ENCODE assay signal across 11 mouse cellular contexts in the genomic region with DNA sequence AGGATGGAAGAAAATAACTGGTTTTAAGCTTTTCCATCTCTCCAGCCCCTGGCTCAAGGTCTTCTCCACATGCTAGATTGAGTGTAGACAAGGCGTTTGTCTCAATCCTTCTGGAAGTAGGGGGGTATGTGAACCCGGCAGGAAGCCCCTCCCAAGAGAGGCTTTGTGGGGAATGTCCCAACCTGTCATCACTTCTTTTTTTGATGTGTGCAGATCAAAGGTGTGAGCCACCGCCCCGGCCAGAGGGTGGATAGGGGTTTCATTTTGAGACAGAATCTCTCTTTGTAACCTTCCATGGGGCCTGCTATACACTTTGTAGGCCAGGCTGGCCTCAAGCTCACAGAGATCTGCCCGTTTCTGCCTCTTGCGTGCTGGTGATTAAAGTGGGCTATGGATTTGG. TPM values are rescaled to one million over a fixed set of nuclear protein-coding genes. Genes with fewer than 3 reads are reported as not detected.
DNase-seq lines count a peak whose midpoint lies in the region; ATAC-seq and TF ChIP-seq lines count a peak whose summit lies in the region.
"Had no signal": no experiment of that assay in that cellular context is flagged by ENCODE, and none has a peak within 500 bp of the region (broad histone marks: within the 10 kb centered on the region; RNA-seq: fewer than 3 reads in every experiment).

No protein-coding gene starts in this region.

- no peak for TF ChIP-seq CTCF in intestine, postnatal 0 days (IDR thresholded peaks at IDR 0.05; ENCODE audit: low read depth)

- H3K4me3 ChIP-seq in intestine, embryonic 15.5 days (replicated peaks): no peak overlapping the region
- H3K4me3 ChIP-seq in intestine, postnatal 0 days (ENCODE audit: low read depth, low read length): no peak overlapping the region
- no peak overlapping the region for H3K4me3 ChIP-seq in hindbrain, embryonic 11.5 days (ENCODE audit: low read depth, low read length)
- no peak overlapping the region for H3K4me3 ChIP-seq in midbrain, embryonic 16.5 days (ENCODE audit: low read depth, low read length)

- no peaks in the 10 kb centered on the region for H3K27me3 ChIP-seq in intestine, embryonic 15.5 days (replicated peaks)
- H3K27me3 ChIP-seq in intestine, postnatal 0 days (replicated peaks; ENCODE audit: control insufficient read depth, insufficient read depth, low read length): no peaks in the 10 kb centered on the region
- no peaks in the 10 kb centered on the region for H3K27me3 ChIP-seq in hindbrain, embryonic 11.5 days (ENCODE audit: control insufficient read depth, insufficient read depth, low read length)
- H3K27me3 ChIP-seq in midbrain, embryonic 16.5 days (ENCODE audit: control insufficient read depth, insufficient read depth, low read depth, low read length): no peaks in the 10 kb centered on the region
- H3K27me3 ChIP-seq: Patski had no signal

- peak overlapping the region; percentile 22; the same call in 1 of the 2 replicates for H3K4me2 ChIP-seq in intestine, embryonic 15.5 days (replicated peaks)
- no peak overlapping the region for H3K4me2 ChIP-seq in intestine, postnatal 0 days (replicated peaks; ENCODE audit: low read depth)
- peak overlapping the region; percentile 14; the same call in 1 of the 2 replicates for H3K4me2 ChIP-seq in hindbrain, embryonic 11.5 days (replicated peaks; ENCODE audit: low read depth, low read length)
- H3K4me2 ChIP-seq in midbrain, embryonic 16.5 days (ENCODE audit: low read length): peak overlapping the region; percentile 100; the same call in 1 of the 2 replicates

- H3K4me1 ChIP-seq in intestine, embryonic 15.5 days (replicated peaks): peaks cover 77% of the 10 kb centered on the region
- peaks cover 32% of the 10 kb centered on the region for H3K4me1 ChIP-seq in intestine, postnatal 0 days (replicated peaks; ENCODE audit: control insufficient read depth, insufficient read depth, low read length)
- H3K4me1 ChIP-seq in hindbrain, embryonic 11.5 days (replicated peaks; ENCODE audit: control insufficient read depth, insufficient read depth, low read length): peaks cover 29% of the 10 kb centered on the region
- H3K4me1 ChIP-seq in midbrain, embryonic 16.5 days (ENCODE audit: control insufficient read depth, insufficient read depth, low read length): peaks cover 83% of the 10 kb centered on the region

- no peaks in the 10 kb centered on the region for H3K36me3 ChIP-seq in intestine, embryonic 15.5 days
- H3K36me3 ChIP-seq in intestine, postnatal 0 days (ENCODE audit: control insufficient read depth, insufficient read depth): no peaks in the 10 kb centered on the region; the same call in 1 of the 2 replicates
- H3K36me3 ChIP-seq in hindbrain, embryonic 11.5 days (ENCODE audit: control insufficient read depth, insufficient read depth, low read length): no peaks in the 10 kb centered on the region
- H3K36me3 ChIP-seq in midbrain, embryonic 16.5 days (ENCODE audit: control insufficient read depth, insufficient read depth, low read length): no peaks in the 10 kb centered on the region

- no peak overlapping the region for H3K27ac ChIP-seq in intestine, embryonic 15.5 days
- no peak overlapping the region for H3K27ac ChIP-seq in intestine, postnatal 0 days (ENCODE audit: low read depth, low read length)
- no peak overlapping the region for H3K27ac ChIP-seq in hindbrain, embryonic 11.5 days (ENCODE audit: low read depth, low read length)
- H3K27ac ChIP-seq in midbrain, embryonic 16.5 days (ENCODE audit: low read length): 0 out of 2 replicates have a peak overlapping the region, but pooled peaks have one; percentile 33
- H3K27ac ChIP-seq: macrophage had no signal

- H3K9me3 ChIP-seq in intestine, embryonic 15.5 days: no peaks in the 10 kb centered on the region
- H3K9me3 ChIP-seq in intestine, postnatal 0 days (ENCODE audit: control insufficient read depth): no peaks in the 10 kb centered on the region
- no peaks in the 10 kb centered on the region for H3K9me3 ChIP-seq in hindbrain, embryonic 11.5 days (ENCODE audit: control insufficient read depth, low read length)
- no peaks in the 10 kb centered on the region for H3K9me3 ChIP-seq in midbrain, embryonic 16.5 days (replicated peaks; ENCODE audit: control insufficient read depth, low read length, poor library complexity, severe bottlenecking)

- H3K9ac ChIP-seq in intestine, embryonic 15.5 days: no peak overlapping the region
- H3K9ac ChIP-seq in intestine, postnatal 0 days (ENCODE audit: low read depth, low read length): no peak overlapping the region
- H3K9ac ChIP-seq in hindbrain, embryonic 11.5 days (ENCODE audit: low read depth, low read length): no peak overlapping the region
- peak overlapping the region; percentile 30; the same call in 1 of the 2 replicates for H3K9ac ChIP-seq in midbrain, embryonic 16.5 days (ENCODE audit: low read depth, low read length)

- no peak for ATAC-seq in intestine, embryonic 15.5 days
- no peak for ATAC-seq in intestine, postnatal 0 days
- ATAC-seq in hindbrain, embryonic 11.5 days (ENCODE audit: low FRiP score): no peak
- ATAC-seq in midbrain, embryonic 16.5 days: no peak
- ATAC-seq: Patski had no signal

- WGBS in intestine, embryonic 15.5 days: 60% methylated on average over 6 of the region's 6 CpGs
- 50% methylated on average over 6 of the region's 6 CpGs for WGBS in intestine, postnatal 0 days
- 68% methylated on average over 6 of the region's 6 CpGs for WGBS in hindbrain, embryonic 11.5 days
- WGBS in midbrain, embryonic 16.5 days: 54% methylated on average over 6 of the region's 6 CpGs

- DNase-seq in ES-CJ7 (ENCODE audit: low read depth, low spot score): peak; percentile 53
- no peak for DNase-seq in hindbrain, embryonic 11.5 days (ENCODE audit: low spot score)
- no peak for DNase-seq in cerebellum, postnatal 14 days
- no peak for DNase-seq in layer of hippocampus, adult 11-12 months (ENCODE audit: low spot score)
- no peak for DNase-seq in ovary, postnatal 36 days (ENCODE audit: low spot score)
- DNase-seq: right cerebral cortex, postnatal 25 days had no signal

RNA-seq across cellular contexts. Expression of gene Prrc2b, which starts 4.7 kb away (rescaled TPM):
- 32.5 and 36.1 TPM in 2 replicates for polyA plus RNA-seq in intestine, embryonic 15.5 days (2015; fragmentation: Nextera tagmentation; extraction: Ambion mirVana)
- polyA plus RNA-seq in intestine, postnatal 0 days (2015; fragmentation: Nextera tagmentation; extraction: Ambion mirVana): 17.7 and 18.9 TPM in 2 replicates
- polyA plus RNA-seq in hindbrain, embryonic 11.5 days (2014; fragmentation: Nextera tagmentation; extraction: Ambion mirVana): 57.6 and 69.0 TPM in 2 replicates
- polyA plus RNA-seq in midbrain, embryonic 16.5 days (2015; fragmentation: Nextera tagmentation; extraction: Ambion mirVana): 69.8 and 77.9 TPM in 2 replicates
